Mouse (Mus musculus) embryonic fibroblast, embryonic 13.5 days (primary cell): Measurements from ENCODE around the gene Mtss1l.

Experiments
- CTCF ChIP-seq: IDR thresholded peaks from 2 replicates; pipeline ENCODE4 v1.5.1; 2011; ENCODE audit warnings: mild to moderate bottlenecking, control low read depth, low read length, moderate library complexity, borderline replicate concordance; ENCODE audit not compliant: insufficient read depth
- POLR2A ChIP-seq: IDR thresholded peaks from 2 replicates; pipeline ENCODE4 v1.6.1; 2011; ENCODE audit warnings: low read depth, mild to moderate bottlenecking, control low read depth, low read length, moderate library complexity

- no peak for TF ChIP-seq CTCF
- no peak for TF ChIP-seq POLR2A
Measured at GRCm38 (mm10) chr8:110738591-110739195, 17.4 kb downstream of the Mtss1l start.
